Mouse (Mus musculus) stomach, embryonic 16.5 days (tissue): ENCODE measurements around the gene Apba2. TPM values are rescaled to one million over a fixed set of nuclear protein-coding genes. Genes with fewer than 3 reads are reported as not detected.

Source experiments
- ATAC-seq: fragments of 200-750 bp; cut with Nextera tagmentation; 2 replicates; pipeline ENCODE4 v1.8.0; 2017; ENCODE audit warnings: moderate number of reproducible peaks, moderate TSS enrichment; ENCODE audit not compliant: insufficient read depth, low FRiP score
- H3K27ac ChIP-seq: fragments of 300-500 bp; sonication (generic); 2 replicates; pipeline ENCODE4 v1.5.1; 2014; ENCODE audit warnings: low read length
- H3K27me3 ChIP-seq: fragments of 300-500 bp; sonication (generic); 2 replicates; pipeline ENCODE4 v1.6.1; 2014; ENCODE audit warnings: low read length, control low read depth, mixed read lengths; ENCODE audit not compliant: control insufficient read depth, insufficient read depth
- H3K36me3 ChIP-seq: fragments of 300-500 bp; sonication (generic); 2 replicates; pipeline ENCODE4 v1.6.1; 2014; ENCODE audit warnings: low read length; ENCODE audit not compliant: control insufficient read depth, insufficient read depth
- H3K4me1 ChIP-seq: fragments of 300-500 bp; sonication (generic); 2 replicates; pipeline ENCODE4 v1.6.1; 2014; ENCODE audit warnings: low read length, control low read depth, mixed read lengths; ENCODE audit not compliant: control insufficient read depth, insufficient read depth
- H3K4me2 ChIP-seq: fragments of 300-500 bp; sonication (generic); 2 replicates; pipeline ENCODE4 v1.6.1; 2014; ENCODE audit warnings: low read depth, low read length, mixed read lengths
- H3K4me3 ChIP-seq: fragments of 300-500 bp; sonication (generic); replicated peaks from 2 replicates; pipeline ENCODE4 v1.5.1; 2014; ENCODE audit warnings: mild to moderate bottlenecking, low read length
- H3K9ac ChIP-seq: fragments of 300-500 bp; sonication (generic); 2 replicates; pipeline ENCODE4 v1.6.1; 2014; ENCODE audit warnings: low read length
- H3K9me3 ChIP-seq: fragments of 300-500 bp; sonication (generic); replicated peaks from 2 replicates; pipeline ENCODE4 v1.6.1; 2016; ENCODE audit warnings: low read length, control low read depth; ENCODE audit not compliant: control insufficient read depth
- WGBS: fragments of 180-500 bp; shearing (Covaris S2); extraction: QIAGEN DNeasy Blood & Tissue Kit; methylation state at CpG from one replicate; pipeline ENCODE4 v1.1.7; 2014; 5-methylcytosine and 5-hydroxymethylcytosine counted together
- polyA plus RNA-seq: library from polyadenylated mRNA; unstranded; fragments of >200 nt; fragmentation: Nextera tagmentation; extraction: Ambion mirVana; gene quantifications from 2 replicates; pipeline ENCODE4 v1.2.1, GENCODE M21; 2015

The Apba2 gene
- polyA plus RNA-seq, 1 experiment from 2014 or later, result 6.7 TPM

GRCm38 (mm10) chr7:64665716-64666298 is 164.3 kb downstream of the Apba2 start:
- Histone ChIP-seq H3K27ac (no peak overlapping the region), H3K9ac (no peak overlapping the region), H3K4me1 (no peaks in the 10 kb centered on the region), H3K36me3 (no peaks in the 10 kb centered on the region), H3K9me3 (no peaks in the 10 kb centered on the region), H3K27me3 (no peaks in the 10 kb centered on the region), H3K4me2 (no peak overlapping the region), H3K4me3 (no peak overlapping the region)
- 63% methylated on average over 5 of the region's 5 CpGs for WGBS
- ATAC-seq, result no peak

- no peaks in the 10 kb centered on the region for H3K36me3 ChIP-seq
- 85% methylated on average over 4 of the region's 4 CpGs for WGBS
- no peak overlapping the region for H3K27ac ChIP-seq
- H3K4me3 ChIP-seq, result no peak overlapping the region
- H3K27me3 ChIP-seq, result no peaks in the 10 kb centered on the region
- H3K9me3 ChIP-seq, result no peaks in the 10 kb centered on the region
- H3K9ac ChIP-seq, result no peak overlapping the region
- H3K4me1 ChIP-seq, result no peaks in the 10 kb centered on the region
- no peak overlapping the region for H3K4me2 ChIP-seq
- no peak for ATAC-seq
These were observed 166.5 kb downstream of the Apba2 start for GRCm38 (mm10) chr7:64667959-64668358.

GRCm38 (mm10) chr7:64679771-64680479 is 178.4 kb downstream of the Apba2 start:
- Histone ChIP-seq H3K36me3 (no peaks in the 10 kb centered on the region), H3K4me2 (no peak overlapping the region), H3K9me3 (no peaks in the 10 kb centered on the region), H3K9ac (no peak overlapping the region), H3K4me1 (no peaks in the 10 kb centered on the region), H3K4me3 (no peak overlapping the region), H3K27me3 (no peaks in the 10 kb centered on the region), H3K27ac (no peak overlapping the region)
- ATAC-seq, result no peak
- 90% methylated on average over 10 of the region's 10 CpGs for WGBS

- 67% methylated on average over 4 of the region's 4 CpGs for WGBS
- H3K4me2 ChIP-seq, result no peak overlapping the region
- H3K4me1 ChIP-seq, result no peaks in the 10 kb centered on the region
- no peak overlapping the region for H3K4me3 ChIP-seq
- no peak for ATAC-seq
- no peaks in the 10 kb centered on the region for H3K36me3 ChIP-seq
- H3K9ac ChIP-seq, result no peak overlapping the region
- no peaks in the 10 kb centered on the region for H3K9me3 ChIP-seq
- H3K27ac ChIP-seq, result no peak overlapping the region
- no peaks in the 10 kb centered on the region for H3K27me3 ChIP-seq
These were observed 183.4 kb downstream of the Apba2 start for GRCm38 (mm10) chr7:64684893-64685292.

GRCm38 (mm10) chr7:64688115-64688817 is 186.8 kb downstream of the Apba2 start:
- ATAC-seq, result no peak
- WGBS, result 56% methylated on average over 14 of the region's 14 CpGs

GRCm38 (mm10) chr7:64691831-64692230 is 190.3 kb downstream of the Apba2 start:
- H3K27me3 ChIP-seq, result no peaks in the 10 kb centered on the region
- WGBS, result 85% methylated on average over 2 of the region's 2 CpGs
- ATAC-seq, result no peak
- no peaks in the 10 kb centered on the region for H3K9me3 ChIP-seq
- no peak overlapping the region for H3K4me2 ChIP-seq
- no peaks in the 10 kb centered on the region for H3K4me1 ChIP-seq
- H3K27ac ChIP-seq, result no peak overlapping the region
- no peak overlapping the region for H3K4me3 ChIP-seq
- H3K36me3 ChIP-seq, result no peaks in the 10 kb centered on the region
- no peak overlapping the region for H3K9ac ChIP-seq

More at GRCm38 (mm10) chr7:64688115-64688817, 186.8 kb downstream of the Apba2 start:
- H3K36me3 ChIP-seq, result no peaks in the 10 kb centered on the region
- no peaks in the 10 kb centered on the region for H3K27me3 ChIP-seq
- H3K4me1 ChIP-seq, result no peaks in the 10 kb centered on the region
- no peak overlapping the region for H3K9ac ChIP-seq
- no peak overlapping the region for H3K4me2 ChIP-seq
- no peaks in the 10 kb centered on the region for H3K9me3 ChIP-seq
- no peak overlapping the region for H3K4me3 ChIP-seq
- no peak overlapping the region for H3K27ac ChIP-seq

- no peak for ATAC-seq
- Histone ChIP-seq H3K9ac (no peak overlapping the region), H3K27ac (no peak overlapping the region), H3K9me3 (no peaks in the 10 kb centered on the region), H3K36me3 (no peaks in the 10 kb centered on the region), H3K4me3 (no peak overlapping the region), H3K27me3 (no peaks in the 10 kb centered on the region), H3K4me2 (no peak overlapping the region), H3K4me1 (no peaks in the 10 kb centered on the region)
- 93% methylated on average over 6 of the region's 6 CpGs for WGBS
These were observed 193.4 kb downstream of the Apba2 start for GRCm38 (mm10) chr7:64694937-64695336.

GRCm38 (mm10) chr7:64696521-64697281 is 195.2 kb downstream of the Apba2 start:
- H3K4me3 ChIP-seq, result no peak overlapping the region
- ATAC-seq, result no peak
- no peak overlapping the region for H3K4me2 ChIP-seq
- no peaks in the 10 kb centered on the region for H3K9me3 ChIP-seq
- no peak overlapping the region for H3K9ac ChIP-seq
- H3K4me1 ChIP-seq, result no peaks in the 10 kb centered on the region
- no peaks in the 10 kb centered on the region for H3K27me3 ChIP-seq
- no peak overlapping the region for H3K27ac ChIP-seq
- 67% methylated on average over 14 of the region's 14 CpGs for WGBS
- no peaks in the 10 kb centered on the region for H3K36me3 ChIP-seq
